Mouse (Mus musculus) c-Kit-negative CD71-positive TER-119-positive erythroid progenitor cells, embryonic 14.5 days (primary cell): ENCODE measurements around the gene C2cd4b.
A peak's percentile ranks its signal among the peaks of the same experiment; 100 is the strongest.
"Not testable (repeated sequence)": the region's sequence is repeated elsewhere in the genome, so short reads cannot be mapped to it uniquely, and the experiment has no call there.

Source experiments
- DNase-seq: peaks from one replicate; pipeline ENCODE4 v3.0.0-alpha.2; 2013; ENCODE audit warnings: low read depth, low spot score

The C2cd4b gene

GRCm38 (mm10) chr9:67759163-67759955, at the start of gene C2cd4b:
Gene C2cd4b, plus strand, starts transcription at chr9:67759437.
- DNase-seq = no peak

GRCm38 (mm10) chr9:67711051-67711877, 48.0 kb upstream of the C2cd4b start:
- peak; percentile 20 for DNase-seq

- DNase-seq = no peak
Measured at GRCm38 (mm10) chr9:67712146-67712545, 47.1 kb upstream of the C2cd4b start.

GRCm38 (mm10) chr9:67717081-67717480, 42.2 kb upstream of the C2cd4b start:
- DNase-seq = no peak

- no peak for DNase-seq
Measured at GRCm38 (mm10) chr9:67718596-67718995, 40.6 kb upstream of the C2cd4b start.

DNA sequence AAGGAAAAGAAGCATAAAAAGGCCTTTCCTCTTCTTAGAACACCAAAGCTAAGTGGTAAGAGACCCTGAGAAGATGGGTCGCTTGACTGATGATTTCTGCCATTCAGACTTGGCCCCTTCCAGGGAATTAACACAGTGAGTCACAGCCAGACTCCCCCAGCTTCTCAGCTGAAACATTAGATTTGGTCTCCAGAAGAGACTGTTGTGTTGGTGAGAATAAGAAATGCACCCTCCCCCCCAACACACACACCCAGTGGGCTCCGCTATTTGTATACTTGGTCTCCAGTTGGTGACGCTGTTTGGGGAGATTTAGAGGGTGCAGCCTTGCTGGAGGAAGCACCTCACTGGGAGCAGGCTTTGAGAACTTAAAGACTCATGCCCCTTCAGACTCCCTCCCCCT, 39.1 kb upstream of the C2cd4b start:
- DNase-seq = no peak

DNA sequence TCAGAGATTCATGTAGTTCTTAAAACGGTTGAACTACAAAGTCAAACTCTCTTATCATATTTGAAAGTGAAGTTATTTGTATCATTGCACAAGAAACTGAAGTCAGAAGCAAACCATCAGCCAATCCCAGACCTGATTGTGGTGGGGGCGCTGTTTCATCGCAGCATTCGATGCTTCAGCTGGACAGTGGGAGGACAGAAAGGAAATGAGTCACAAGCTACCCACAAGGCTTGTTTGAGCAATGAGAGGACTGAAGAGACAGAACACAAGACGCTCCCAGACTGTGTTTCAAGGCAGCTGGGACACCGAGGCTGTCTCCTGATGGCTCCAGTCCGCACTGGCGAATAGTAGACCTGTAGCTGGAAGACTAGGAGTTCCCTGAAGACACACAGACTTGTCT, 36.9 kb upstream of the C2cd4b start:
- DNase-seq = no peak

GRCm38 (mm10) chr9:67725196-67725595, 34.0 kb upstream of the C2cd4b start:
- no peak for DNase-seq

DNA sequence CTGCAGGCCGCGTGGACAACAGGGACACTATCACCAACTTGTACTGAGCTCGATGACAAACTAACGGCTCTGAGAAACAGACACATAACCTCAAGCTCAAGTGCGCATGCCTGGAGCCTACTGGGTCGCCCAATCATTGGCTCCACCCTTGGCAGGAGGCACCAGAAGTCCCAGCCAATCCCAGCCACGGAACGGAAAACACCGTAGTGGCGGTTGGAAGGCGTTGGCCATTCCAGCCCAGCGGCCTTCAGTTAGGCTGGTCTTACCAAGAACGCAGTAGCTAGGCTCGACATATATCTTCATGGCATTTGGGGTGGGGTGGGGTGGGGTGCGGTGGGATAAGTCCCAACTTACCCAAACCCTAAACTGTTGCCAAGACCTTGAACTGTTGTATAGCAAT, 25.5 kb upstream of the C2cd4b start:
- no peak for DNase-seq

DNA sequence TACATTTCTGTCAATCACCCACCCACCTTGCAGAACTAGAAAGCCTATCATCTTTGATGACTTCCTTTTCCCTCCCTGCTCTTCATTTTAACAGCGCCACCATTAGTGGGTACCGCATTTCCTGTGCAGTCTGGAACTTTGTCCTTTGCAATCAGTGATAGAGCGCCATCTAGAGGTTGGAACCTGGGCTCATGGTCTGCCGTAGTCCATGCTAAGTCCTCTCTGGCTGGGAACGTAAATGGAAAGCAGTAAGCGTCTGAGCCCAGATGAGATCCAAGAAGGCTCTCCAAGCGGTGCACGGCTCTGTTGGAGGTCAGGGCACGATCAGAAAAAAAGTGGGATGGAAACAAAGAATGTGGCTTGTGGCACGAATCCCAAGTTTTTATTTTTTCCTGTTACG, 23.8 kb upstream of the C2cd4b start:
- no peak for DNase-seq

- no peak for DNase-seq
Measured at GRCm38 (mm10) chr9:67741256-67741655, 18.0 kb upstream of the C2cd4b start.

GRCm38 (mm10) chr9:67753411-67754182, 5.6 kb upstream of the C2cd4b start:
- no peak for DNase-seq

- no peak for DNase-seq
Measured at GRCm38 (mm10) chr9:67754713-67755112, 4.5 kb upstream of the C2cd4b start.

DNA sequence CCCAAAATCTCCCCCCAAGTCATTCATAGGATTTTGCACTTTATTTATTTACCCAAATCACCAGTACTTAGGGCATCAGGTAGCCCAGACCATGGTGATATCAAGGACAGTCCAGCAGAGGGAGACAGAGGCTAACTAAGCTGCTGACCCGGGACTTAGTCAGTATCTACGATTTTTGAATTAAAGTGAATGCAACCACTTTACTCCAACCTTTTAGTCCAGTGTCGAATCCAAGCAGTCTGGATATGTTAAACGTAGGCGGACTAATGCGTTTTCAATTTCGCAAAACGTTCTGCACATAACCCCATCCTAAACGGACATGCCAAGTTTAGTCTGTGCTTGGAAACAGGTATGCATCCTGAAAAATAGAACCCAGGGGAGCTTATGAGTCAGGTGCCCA, 551 bp upstream of the C2cd4b start:
- DNase-seq = no peak

DNA sequence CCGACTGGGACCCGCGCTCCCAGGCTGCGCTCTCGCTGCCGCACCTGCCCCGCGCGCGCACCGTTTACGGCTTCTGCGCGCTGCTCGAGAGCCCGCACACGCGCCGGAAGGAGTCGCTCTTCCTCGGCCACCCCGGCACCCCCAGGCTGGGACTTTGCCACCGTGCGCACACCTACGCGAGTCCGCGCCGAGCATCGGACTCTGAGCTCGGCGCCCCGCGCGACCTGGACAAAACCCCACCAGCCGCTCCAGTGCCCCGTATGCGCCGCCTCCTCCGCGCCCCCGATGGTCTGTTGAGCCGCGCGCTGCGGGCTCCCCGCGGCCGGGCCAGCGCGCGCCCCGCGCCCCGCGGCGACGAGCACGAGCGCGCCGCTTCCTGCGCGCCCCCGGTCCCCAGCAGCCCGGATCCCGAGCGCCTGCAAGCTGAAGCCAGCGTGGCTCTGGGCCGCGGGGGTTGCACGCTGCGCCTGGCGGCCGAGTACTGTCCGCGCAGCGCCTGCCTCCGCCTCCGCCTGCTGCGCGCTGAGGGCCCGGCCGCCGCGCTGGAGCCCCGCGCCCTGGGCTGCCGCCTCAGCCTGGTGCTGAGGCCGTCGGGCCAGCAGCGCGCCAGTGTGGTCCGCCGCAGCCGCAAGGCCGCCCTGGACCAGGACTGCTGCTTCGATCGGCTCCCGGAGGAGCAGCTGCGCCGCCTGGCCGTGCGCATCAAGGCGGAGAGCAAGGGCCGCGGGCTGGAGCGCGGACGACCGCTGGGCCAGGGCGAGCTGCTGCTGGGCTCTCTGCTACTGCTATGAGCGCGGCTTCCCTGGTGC, 923 bp downstream of the C2cd4b start:
- DNase-seq = not testable (repeated sequence)

DNA sequence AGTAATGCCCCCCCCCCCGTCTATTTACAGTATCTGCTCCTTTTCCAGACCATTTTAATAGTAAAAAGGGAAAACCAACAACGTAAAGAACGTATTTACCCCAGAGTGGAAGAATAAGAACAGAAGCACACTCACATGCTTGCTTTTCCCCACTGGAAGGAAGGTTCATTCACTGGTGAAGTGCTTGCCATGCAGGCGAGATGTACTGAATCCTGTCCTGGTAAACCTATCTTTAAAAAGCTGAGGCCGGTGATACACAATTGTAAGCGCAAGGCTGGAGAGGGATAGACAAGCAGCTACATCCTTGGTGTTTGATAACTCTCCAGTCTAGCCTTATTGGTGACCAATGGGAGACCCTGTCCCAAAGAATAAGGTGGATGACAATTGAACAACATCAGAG, 1.8 kb downstream of the C2cd4b start:
- no peak for DNase-seq

GRCm38 (mm10) chr9:67763326-67763725, 4.1 kb downstream of the C2cd4b start:
- no peak for DNase-seq

GRCm38 (mm10) chr9:67766405-67766804, 7.2 kb downstream of the C2cd4b start:
- DNase-seq = no peak

DNA sequence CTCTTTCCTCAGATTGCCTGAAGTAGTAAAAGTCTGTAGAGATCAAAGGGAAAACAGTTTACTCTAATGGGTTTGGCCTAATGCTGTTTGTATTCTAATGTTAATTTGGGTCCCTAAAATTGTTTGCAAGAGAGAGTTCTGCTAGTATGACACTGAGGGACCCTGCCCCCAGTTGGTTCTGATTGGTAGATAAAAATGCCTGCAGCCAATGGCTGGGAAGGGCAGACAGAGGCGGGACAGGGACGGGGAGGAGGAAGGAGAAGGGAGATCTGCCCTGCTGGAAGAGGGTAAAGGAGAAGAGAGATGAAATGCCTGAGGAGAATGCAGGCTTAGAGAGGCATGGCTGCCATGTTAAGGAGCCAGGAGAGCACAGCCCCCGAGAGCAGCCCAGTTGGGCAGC, 7.7 kb downstream of the C2cd4b start:
- DNase-seq = no peak

DNA sequence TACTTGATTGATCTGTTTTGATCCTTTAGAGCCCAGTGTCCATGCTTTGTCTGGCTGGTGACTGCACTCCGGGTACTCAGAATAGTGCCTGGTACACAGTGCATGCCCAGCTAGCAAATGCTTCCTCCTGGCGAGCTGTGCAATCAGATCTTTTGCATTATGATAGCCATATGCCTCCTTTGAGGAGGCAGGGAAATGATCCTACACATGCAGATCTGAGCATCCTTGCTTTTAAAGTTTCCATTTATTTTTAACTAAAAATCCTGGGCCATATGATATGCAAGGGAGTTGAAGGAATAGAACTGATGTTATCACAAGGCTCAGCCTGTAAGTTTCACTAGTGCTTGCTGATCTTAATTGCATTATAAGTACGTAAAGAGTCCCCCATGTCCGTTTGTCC, 9.6 kb downstream of the C2cd4b start:
- no peak for DNase-seq

- no peak for DNase-seq
Measured at GRCm38 (mm10) chr9:67769401-67769800, 10.2 kb downstream of the C2cd4b start.
